Mouse (Mus musculus) stomach, postnatal 0 days (tissue): Measurements from ENCODE around the gene Cemip.

Experiments used
- CTCF ChIP-seq: IDR thresholded peaks from 2 replicates; pipeline ENCODE4 v1.5.1; 2016; ENCODE audit warnings: antibody characterized with exemption, low read depth, mild to moderate bottlenecking, moderate library complexity
- EP300 ChIP-seq: optimal IDR thresholded peaks from 2 replicates; pipeline ENCODE3; 2016; ENCODE audit warnings: antibody characterized with exemption

DNA sequence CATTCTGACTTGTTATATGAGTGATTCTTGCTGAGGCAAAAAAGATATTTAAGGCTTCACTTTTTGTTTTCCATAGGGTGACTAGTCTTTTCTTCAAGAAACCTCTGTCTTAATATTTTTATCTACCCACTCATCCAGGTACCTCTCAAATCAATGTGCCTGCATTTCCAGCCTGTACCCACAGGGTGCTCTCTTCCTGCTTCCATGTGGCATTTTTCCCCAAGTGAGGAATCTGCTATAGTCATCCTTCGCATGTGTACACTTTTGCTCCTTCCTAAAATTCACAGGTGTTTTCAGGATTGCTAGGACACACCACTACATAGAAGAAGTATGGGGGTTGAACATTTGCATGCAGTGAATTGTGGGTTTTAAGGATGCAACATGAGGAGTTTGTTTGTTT, 192.0 kb downstream of the Cemip start:
- TF ChIP-seq CTCF (peak; percentile 31; the same call in 1 of the 2 replicates), EP300 (no peak)
